Mouse (Mus musculus): ENCODE results near the gene Rpp30. TPM values are rescaled to one million over a fixed set of nuclear protein-coding genes. Genes with fewer than 3 reads are reported as not detected.

The Rpp30 gene
- polyA plus RNA-seq, 1 experiment from 2014 or later = 30.8 TPM

GRCm38 (mm10) chr19:36098265-36098664, 14.7 kb downstream of the Rpp30 start:
- no peak overlapping the region for H3K9ac ChIP-seq (ENCODE audit: low read depth, low read length)
- H3K4me2 ChIP-seq (ENCODE audit: low read depth, low read length) = no peak overlapping the region
- H3K9me3 ChIP-seq (replicated peaks; ENCODE audit: control insufficient read depth, low read length) = no peaks in the 10 kb centered on the region
- no peaks in the 10 kb centered on the region for H3K4me1 ChIP-seq (ENCODE audit: control insufficient read depth, low read depth, low read length)
- 76% methylated on average over 1 of the region's 1 CpGs for WGBS (ENCODE audit: insufficient replicate concordance)
- no peak overlapping the region for H3K27ac ChIP-seq (ENCODE audit: low read length)
- no peak overlapping the region for H3K4me3 ChIP-seq (ENCODE audit: low read depth, low read length)
- H3K36me3 ChIP-seq (ENCODE audit: control insufficient read depth, insufficient read depth) = peaks cover 3% of the 10 kb centered on the region
- no peaks in the 10 kb centered on the region for H3K27me3 ChIP-seq (ENCODE audit: control insufficient read depth, insufficient read depth, low read depth, low read length)
- no peak for ATAC-seq (ENCODE audit: low read depth)

GRCm38 (mm10) chr19:36098916-36099315, 15.4 kb downstream of the Rpp30 start:
- peaks cover 3% of the 10 kb centered on the region for H3K36me3 ChIP-seq (ENCODE audit: control insufficient read depth, insufficient read depth)
- H3K4me2 ChIP-seq (ENCODE audit: low read depth, low read length) = no peak overlapping the region
- ATAC-seq (ENCODE audit: low read depth) = no peak
- no peaks in the 10 kb centered on the region for H3K4me1 ChIP-seq (ENCODE audit: control insufficient read depth, low read depth, low read length)
- H3K9ac ChIP-seq (ENCODE audit: low read depth, low read length) = no peak overlapping the region
- no peak overlapping the region for H3K4me3 ChIP-seq (ENCODE audit: low read depth, low read length)
- H3K9me3 ChIP-seq (replicated peaks; ENCODE audit: control insufficient read depth, low read length) = no peaks in the 10 kb centered on the region
- H3K27ac ChIP-seq (ENCODE audit: low read length) = no peak overlapping the region
- H3K27me3 ChIP-seq (ENCODE audit: control insufficient read depth, insufficient read depth, low read depth, low read length) = no peaks in the 10 kb centered on the region
- 83% methylated on average over 7 of the region's 7 CpGs for WGBS (ENCODE audit: insufficient replicate concordance)

DNA sequence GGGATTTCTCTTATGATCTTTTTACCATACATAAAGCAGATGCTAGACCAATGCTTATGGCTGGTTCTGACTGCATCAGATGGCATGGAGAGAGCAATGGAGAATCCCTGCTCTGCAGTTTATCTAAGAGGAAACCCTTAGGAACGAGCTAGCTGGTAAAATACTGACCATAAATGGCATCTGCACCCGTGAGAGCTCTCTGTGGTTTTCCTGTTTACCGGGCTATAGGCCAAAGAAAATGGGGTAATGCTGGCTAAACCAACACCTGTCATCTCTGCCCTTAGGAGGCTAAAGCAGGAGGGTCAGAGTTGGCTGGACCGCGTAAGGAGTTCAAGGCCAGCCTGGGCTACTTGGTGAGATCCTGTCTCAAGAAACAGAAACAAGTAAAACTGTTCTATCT, 20.4 kb downstream of the Rpp30 start:
- Histone ChIP-seq H3K27ac (ENCODE audit: low read length) (no peak overlapping the region), H3K9ac (ENCODE audit: low read depth, low read length) (no peak overlapping the region), H3K4me1 (ENCODE audit: control insufficient read depth, low read depth, low read length) (no peaks in the 10 kb centered on the region), H3K9me3 (replicated peaks; ENCODE audit: control insufficient read depth, low read length) (no peaks in the 10 kb centered on the region), H3K4me3 (ENCODE audit: low read depth, low read length) (no peak overlapping the region), H3K4me2 (ENCODE audit: low read depth, low read length) (no peak overlapping the region), H3K27me3 (ENCODE audit: control insufficient read depth, insufficient read depth, low read depth, low read length) (no peaks in the 10 kb centered on the region), H3K36me3 (ENCODE audit: control insufficient read depth, insufficient read depth) (peaks cover 3% of the 10 kb centered on the region)
- WGBS (ENCODE audit: insufficient replicate concordance) = 47% methylated on average over 5 of the region's 5 CpGs
- ATAC-seq (ENCODE audit: low read depth) = no peak

GRCm38 (mm10) chr19:36109318-36109944, 25.9 kb downstream of the Rpp30 start:
- 77% methylated on average over 26 of the region's 26 CpGs for WGBS (ENCODE audit: insufficient replicate concordance)
- Histone ChIP-seq H3K9ac (ENCODE audit: low read depth, low read length) (no peak overlapping the region), H3K27me3 (ENCODE audit: control insufficient read depth, insufficient read depth, low read depth, low read length) (no peaks in the 10 kb centered on the region), H3K27ac (ENCODE audit: low read length) (no peak overlapping the region), H3K36me3 (ENCODE audit: control insufficient read depth, insufficient read depth) (no peaks in the 10 kb centered on the region), H3K4me2 (ENCODE audit: low read depth, low read length) (no peak overlapping the region), H3K4me3 (ENCODE audit: low read depth, low read length) (no peak overlapping the region), H3K9me3 (replicated peaks; ENCODE audit: control insufficient read depth, low read length) (no peaks in the 10 kb centered on the region), H3K4me1 (ENCODE audit: control insufficient read depth, low read depth, low read length) (no peaks in the 10 kb centered on the region)
- ATAC-seq (ENCODE audit: low read depth) = no peak

DNA sequence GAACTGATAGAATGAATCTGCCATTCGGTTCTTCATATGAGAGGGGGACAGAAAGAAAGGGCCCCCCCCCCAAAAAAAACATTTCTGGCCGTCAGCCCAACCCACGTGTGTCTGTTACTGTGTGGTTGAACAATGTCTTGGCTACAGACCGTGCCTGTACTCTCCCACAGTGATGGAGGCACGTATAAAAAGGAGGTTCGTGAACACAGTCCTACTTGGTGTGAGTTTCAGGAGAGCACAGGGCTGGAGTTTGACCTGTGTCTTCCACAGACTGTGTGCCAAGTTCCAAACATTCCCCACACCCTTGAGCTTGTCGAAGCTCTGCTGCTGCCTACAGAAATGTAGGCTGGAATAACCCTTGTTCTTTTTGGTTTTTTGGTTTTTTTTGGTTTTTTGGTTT, 26.9 kb downstream of the Rpp30 start:
- ATAC-seq (ENCODE audit: low read depth) = no peak
- Histone ChIP-seq H3K27me3 (ENCODE audit: control insufficient read depth, insufficient read depth, low read depth, low read length) (no peaks in the 10 kb centered on the region), H3K27ac (ENCODE audit: low read length) (no peak overlapping the region), H3K4me1 (ENCODE audit: control insufficient read depth, low read depth, low read length) (no peaks in the 10 kb centered on the region), H3K4me3 (ENCODE audit: low read depth, low read length) (no peak overlapping the region), H3K9ac (ENCODE audit: low read depth, low read length) (no peak overlapping the region), H3K9me3 (replicated peaks; ENCODE audit: control insufficient read depth, low read length) (no peaks in the 10 kb centered on the region), H3K4me2 (ENCODE audit: low read depth, low read length) (no peak overlapping the region), H3K36me3 (ENCODE audit: control insufficient read depth, insufficient read depth) (no peaks in the 10 kb centered on the region)
- 40% methylated on average over 7 of the region's 7 CpGs for WGBS (ENCODE audit: insufficient replicate concordance)

GRCm38 (mm10) chr19:36111054-36111895, 27.8 kb downstream of the Rpp30 start:
- H3K9ac ChIP-seq (ENCODE audit: low read depth, low read length) = no peak overlapping the region
- H3K27me3 ChIP-seq (ENCODE audit: control insufficient read depth, insufficient read depth, low read depth, low read length) = no peaks in the 10 kb centered on the region
- no peak overlapping the region for H3K4me3 ChIP-seq (ENCODE audit: low read depth, low read length)
- no peaks in the 10 kb centered on the region for H3K36me3 ChIP-seq (ENCODE audit: control insufficient read depth, insufficient read depth)
- H3K4me1 ChIP-seq (ENCODE audit: control insufficient read depth, low read depth, low read length) = no peaks in the 10 kb centered on the region
- no peak overlapping the region for H3K4me2 ChIP-seq (ENCODE audit: low read depth, low read length)
- no peaks in the 10 kb centered on the region for H3K9me3 ChIP-seq (replicated peaks; ENCODE audit: control insufficient read depth, low read length)
- no peak for ATAC-seq (ENCODE audit: low read depth)
- no peak overlapping the region for H3K27ac ChIP-seq (ENCODE audit: low read length)
- 30% methylated on average over 7 of the region's 7 CpGs for WGBS (ENCODE audit: insufficient replicate concordance)

DNA sequence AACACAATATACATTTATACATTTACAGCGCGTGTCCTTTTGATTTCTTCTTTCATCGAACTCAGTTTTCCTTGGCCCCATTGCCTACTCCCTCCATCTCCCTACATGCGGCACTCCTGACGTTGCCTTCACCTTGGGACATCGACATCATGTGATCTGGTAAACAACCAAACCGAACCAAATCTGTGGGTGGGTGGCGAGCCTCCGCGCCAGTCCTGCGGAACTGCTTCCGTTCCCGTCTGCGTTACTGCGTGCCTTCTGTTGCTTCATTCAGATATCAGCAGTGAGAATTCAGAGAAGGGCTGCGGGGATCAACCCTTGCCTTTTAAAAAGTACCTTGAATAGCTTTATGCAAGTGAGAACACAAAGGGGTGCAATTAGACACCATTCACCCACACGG, 28.5 kb downstream of the Rpp30 start:
- H3K4me1 ChIP-seq (ENCODE audit: control insufficient read depth, low read depth, low read length) = no peaks in the 10 kb centered on the region
- no peak overlapping the region for H3K9ac ChIP-seq (ENCODE audit: low read depth, low read length)
- H3K27me3 ChIP-seq (ENCODE audit: control insufficient read depth, insufficient read depth, low read depth, low read length) = no peaks in the 10 kb centered on the region
- H3K9me3 ChIP-seq (replicated peaks; ENCODE audit: control insufficient read depth, low read length) = no peaks in the 10 kb centered on the region
- no peak overlapping the region for H3K4me2 ChIP-seq (ENCODE audit: low read depth, low read length)
- no peaks in the 10 kb centered on the region for H3K36me3 ChIP-seq (ENCODE audit: control insufficient read depth, insufficient read depth)
- ATAC-seq (ENCODE audit: low read depth) = no peak
- H3K27ac ChIP-seq (ENCODE audit: low read length) = no peak overlapping the region
- no peak overlapping the region for H3K4me3 ChIP-seq (ENCODE audit: low read depth, low read length)
- 58% methylated on average over 17 of the region's 17 CpGs for WGBS (ENCODE audit: insufficient replicate concordance)

DNA sequence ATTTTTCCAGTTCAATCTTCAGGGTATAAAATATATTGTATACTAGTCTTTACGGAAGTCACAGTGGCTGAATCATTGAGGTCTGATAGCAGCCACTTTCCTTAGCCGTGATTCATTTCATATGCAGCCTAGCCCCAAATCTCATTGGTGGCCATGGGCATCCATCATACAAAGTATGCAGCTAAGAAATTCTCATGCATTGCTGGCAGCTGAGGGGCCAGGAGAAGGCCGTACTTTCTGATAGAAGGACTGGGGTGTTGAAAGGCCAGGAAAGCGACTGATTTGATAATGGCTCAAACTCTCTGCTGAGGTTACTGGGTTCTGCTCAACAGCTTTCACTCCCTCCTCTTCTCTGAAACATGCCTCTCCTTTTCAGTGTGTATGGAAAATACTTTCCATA, 32.7 kb downstream of the Rpp30 start:
- no peak overlapping the region for H3K9ac ChIP-seq (ENCODE audit: low read depth, low read length)
- no peaks in the 10 kb centered on the region for H3K27me3 ChIP-seq (ENCODE audit: control insufficient read depth, insufficient read depth, low read depth, low read length)
- H3K4me2 ChIP-seq (ENCODE audit: low read depth, low read length) = no peak overlapping the region
- ATAC-seq (ENCODE audit: low read depth) = no peak
- no peak overlapping the region for H3K4me3 ChIP-seq (ENCODE audit: low read depth, low read length)
- no peaks in the 10 kb centered on the region for H3K36me3 ChIP-seq (ENCODE audit: control insufficient read depth, insufficient read depth)
- H3K9me3 ChIP-seq (replicated peaks; ENCODE audit: control insufficient read depth, low read length) = no peaks in the 10 kb centered on the region
- 68% methylated on average over 4 of the region's 4 CpGs for WGBS (ENCODE audit: insufficient replicate concordance)
- H3K27ac ChIP-seq (ENCODE audit: low read length) = no peak overlapping the region
- H3K4me1 ChIP-seq (ENCODE audit: control insufficient read depth, low read depth, low read length) = no peaks in the 10 kb centered on the region

DNA sequence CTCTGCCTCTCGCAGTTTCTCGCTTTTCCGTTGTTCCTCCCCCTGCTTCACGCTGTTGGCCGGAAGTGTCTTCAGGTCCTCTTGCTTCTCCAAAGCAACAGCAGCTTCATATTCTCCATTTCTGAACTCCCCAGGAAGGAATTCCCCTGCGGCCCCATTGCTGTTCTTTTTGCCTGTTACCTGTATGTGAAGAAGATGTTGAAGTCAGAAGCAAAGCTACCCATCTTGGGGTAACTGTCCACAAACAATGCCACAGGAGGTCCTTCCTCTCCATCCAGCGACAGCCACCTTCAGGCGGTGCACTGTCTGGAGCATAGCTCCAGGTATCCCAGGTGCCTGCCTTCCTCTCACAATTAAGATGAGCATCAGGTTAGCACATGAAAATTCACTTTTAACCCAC, 35.7 kb downstream of the Rpp30 start:
- Histone ChIP-seq H3K9ac (ENCODE audit: low read depth, low read length) (no peak overlapping the region), H3K9me3 (replicated peaks; ENCODE audit: control insufficient read depth, low read length) (no peaks in the 10 kb centered on the region), H3K27ac (ENCODE audit: low read length) (no peak overlapping the region), H3K36me3 (ENCODE audit: control insufficient read depth, insufficient read depth) (no peaks in the 10 kb centered on the region), H3K4me1 (ENCODE audit: control insufficient read depth, low read depth, low read length) (no peaks in the 10 kb centered on the region), H3K27me3 (ENCODE audit: control insufficient read depth, insufficient read depth, low read depth, low read length) (no peaks in the 10 kb centered on the region), H3K4me3 (ENCODE audit: low read depth, low read length) (no peak overlapping the region), H3K4me2 (ENCODE audit: low read depth, low read length) (no peak overlapping the region)
- WGBS (ENCODE audit: insufficient replicate concordance) = 81% methylated on average over 8 of the region's 8 CpGs
- ATAC-seq (ENCODE audit: low read depth) = no peak

Measured in liver, embryonic 16.5 days (tissue).